Mouse (Mus musculus) CH12.LX (cell line): ENCODE measurements around the gene Rnf185. TPM values are rescaled to one million over a fixed set of nuclear protein-coding genes. Genes with fewer than 3 reads are reported as not detected.

Experiments
- DNase-seq: peaks from one replicate; pipeline ENCODE4 v3.0.0-alpha.2; 2013; ENCODE audit errors: extremely low read depth
- H3K27ac ChIP-seq: 2 replicates; pipeline ENCODE4 v1.5.1; 2012; ENCODE audit warnings: low read depth, mild to moderate bottlenecking, control low read depth, moderate library complexity; ENCODE audit not compliant: insufficient read depth
- H3K27me3 ChIP-seq: replicated peaks from 2 replicates; pipeline ENCODE3; 2012; ENCODE audit warnings: inconsistent platforms
- H3K36me3 ChIP-seq, 2 experiments: replicated peaks in 1 of 2; 2 replicates each; pipeline versions ENCODE3 to v1.6.1; 2012; ENCODE audit warnings: inconsistent platforms in 1 of 2, low read length in 1 of 2, mild to moderate bottlenecking in 1 of 2, mixed read lengths in 1 of 2, moderate library complexity in 1 of 2; ENCODE audit not compliant: control insufficient read depth in 1 of 2, insufficient read depth in 1 of 2
- H3K4me1 ChIP-seq, 2 experiments: 2 replicates each; pipeline ENCODE4 v1.6.1; 2012; ENCODE audit warnings: inconsistent platforms in 1 of 2, moderate library complexity in 1 of 2; ENCODE audit not compliant: insufficient read depth in 2 of 2, control insufficient read depth in 1 of 2
- H3K4me2 ChIP-seq: 2 replicates; pipeline ENCODE4 v1.6.1; 2012; ENCODE audit warnings: low read depth, mild to moderate bottlenecking, control low read depth; ENCODE audit not compliant: poor library complexity, insufficient read depth, severe bottlenecking
- H3K4me3 ChIP-seq, 3 experiments: fragments of 150-350 bp in 1 of 3; sonication (generic) in 1 of 3; replicated peaks in 1 of 3; 2 replicates each; pipeline versions ENCODE3 to v1.5.1; 2011 to 2012; ENCODE audit warnings: low read depth in 2 of 3, low read length in 2 of 3, mild to moderate bottlenecking in 2 of 3, moderate library complexity in 2 of 3, control low read depth in 1 of 3, improper control_type of control experiment in 1 of 3, inconsistent platforms in 1 of 3, mixed read lengths in 1 of 3; ENCODE audit not compliant: poor library complexity in 1 of 3
- H3K79me2 ChIP-seq: replicated peaks from 2 replicates; pipeline ENCODE4 v1.6.1; 2012; ENCODE audit warnings: mild to moderate bottlenecking, moderate library complexity; ENCODE audit not compliant: control insufficient read depth, poor library complexity, insufficient read depth, severe bottlenecking; ENCODE audit errors: extremely low read depth
- H3K9ac ChIP-seq: 2 replicates; pipeline ENCODE4 v1.6.1; 2012; ENCODE audit warnings: low read depth, mild to moderate bottlenecking, control low read depth, moderate library complexity; ENCODE audit not compliant: insufficient read depth
- H3K9me3 ChIP-seq: replicated peaks from 2 replicates; pipeline ENCODE3; 2012; ENCODE audit warnings: low read length, inconsistent platforms, mixed read lengths
- BHLHE40 ChIP-seq: IDR thresholded peaks from 2 replicates; pipeline ENCODE4 v1.6.1; 2011; ENCODE audit warnings: mild to moderate bottlenecking, low read depth, low read length, improper control_type of control experiment
- CHD2 ChIP-seq: IDR thresholded peaks from 2 replicates; pipeline ENCODE4 v1.6.1; 2011; ENCODE audit warnings: low read length, improper control_type of control experiment
- GABPA ChIP-seq: IDR thresholded peaks from 2 replicates; pipeline ENCODE4 v1.6.1; 2012; ENCODE audit warnings: low read depth, low read length, improper control_type of control experiment, inconsistent platforms; ENCODE audit not compliant: insufficient replicate concordance
- JUN ChIP-seq: IDR thresholded peaks from 2 replicates; pipeline ENCODE4 v1.6.1; 2011; ENCODE audit warnings: low read depth, mild to moderate bottlenecking, low read length, improper control_type of control experiment, moderate library complexity; ENCODE audit not compliant: insufficient read depth
- KAT2A ChIP-seq: IDR thresholded peaks from 2 replicates; pipeline ENCODE4 v1.6.1; 2012; ENCODE audit warnings: low read length, improper control_type of control experiment, inconsistent platforms; ENCODE audit not compliant: insufficient replicate concordance
- MAX ChIP-seq: IDR thresholded peaks from 2 replicates; pipeline ENCODE4 v1.6.1; 2011; ENCODE audit warnings: low read length, improper control_type of control experiment
- MAZ ChIP-seq: IDR thresholded peaks from 2 replicates; pipeline ENCODE4 v1.6.1; 2012; ENCODE audit warnings: low read depth, mild to moderate bottlenecking, inconsistent platforms, low read length, improper control_type of control experiment, moderate library complexity
- MEF2A ChIP-seq: IDR thresholded peaks from 2 replicates; pipeline ENCODE4 v1.6.1; 2014; ENCODE audit warnings: low read depth, mild to moderate bottlenecking, inconsistent platforms, low read length, improper control_type of control experiment, borderline replicate concordance
- NRF1 ChIP-seq: IDR thresholded peaks from 2 replicates; pipeline ENCODE4 v1.6.1; 2014; ENCODE audit warnings: low read depth, mild to moderate bottlenecking, inconsistent platforms, low read length, improper control_type of control experiment, moderate library complexity
- POLR2A ChIP-seq: IDR thresholded peaks from 2 replicates; pipeline ENCODE4 v1.6.1; 2011; ENCODE audit warnings: low read depth, mild to moderate bottlenecking, improper control_type of control experiment, low read length
- RAD21 ChIP-seq: IDR thresholded peaks from 2 replicates; pipeline ENCODE4 v1.6.1; 2011; ENCODE audit warnings: low read depth, mild to moderate bottlenecking, low read length, improper control_type of control experiment, moderate library complexity
- SMC3 ChIP-seq: IDR thresholded peaks from 2 replicates; pipeline ENCODE4 v1.6.1; 2011; ENCODE audit warnings: low read depth, low read length, improper control_type of control experiment
- ZNF384 ChIP-seq: IDR thresholded peaks from 2 replicates; pipeline ENCODE4 v1.6.1; 2012; ENCODE audit warnings: low read depth, low read length, improper control_type of control experiment, inconsistent platforms
- dilution Hi-C: fragments of 300-500 bp; cut with MboI; formaldehyde crosslinking; loops from 2 replicates; pipeline ENCODE4 v1.14.3; 2020; ENCODE audit warnings: low sequenced_read_pairs; ENCODE audit not compliant: extremely low pct_unique_long_range_greater_than_20kb, extremely low pct_ligation_motif_present
- in situ Hi-C: fragments of 300-500 bp; cut with MboI; formaldehyde crosslinking; loops from 3 replicates; pipeline ENCODE4 v1.14.3; 2019; ENCODE audit warnings: low sequenced_read_pairs, low pct_ligation_motif_present, low pct_unique_long_range_greater_than_20kb, mixed read lengths
- polyA plus RNA-seq: library from polyadenylated mRNA; unstranded; fragments of >175 nt; gene quantifications from 2 replicates; pipeline ENCODE4 v1.2.1, GENCODE M21; 2012; ENCODE audit warnings: low read depth; ENCODE audit not compliant: insufficient read length
- total RNA-seq, 2 experiments: library from RNA; depleted of rRNA; stranded (reverse); fragments of 300-350 nt in 1 of 2; fragments of >200 nt in 1 of 2; gene quantifications; 2 replicates each; pipeline ENCODE4 v1.2.3; 2012 to 2014

Gene Rnf185
- total and polyA plus RNA-seq, 3 experiments: 15.6 to 26.7 (median 26.4) TPM

GRCm38 (mm10) chr11:3416399-3416798 lies 35.8 kb downstream of the Rnf185 start:
- H3K36me3 ChIP-seq: peaks cover 49 to 68% of the 10 kb centered on the region in 2 experiments
- dilution Hi-C loops: no loop called here

GRCm38 (mm10) chr11:3412111-3412510 lies 40.1 kb downstream of the Rnf185 start:
- in situ Hi-C loops: no loop called here
- Histone ChIP-seq H3K9me3 (peaks cover 3% of the 10 kb centered on the region), H3K27me3 (no peaks in the 10 kb centered on the region), H3K27ac (no peak overlapping the region), H3K4me2 (no peak overlapping the region), H3K4me1 (peaks cover 0 to 11% of the 10 kb centered on the region in 2 experiments; a peak in 2 of 4 replicates), H3K79me2 (peaks cover 18% of the 10 kb centered on the region), H3K36me3 (peaks cover 21 to 35% of the 10 kb centered on the region in 2 experiments)
- TF ChIP-seq NRF1 (no peak), CHD2 (no peak), MAX (no peak), GABPA (no peak), MEF2A (no peak), KAT2A (no peak), ZNF384 (no peak), JUN (no peak), RAD21 (no peak), BHLHE40 (no peak), SMC3 (no peak), MAZ (no peak)
- TF ChIP-seq, all 38 proteins: peak for 0
- DNase-seq: no peak
- dilution Hi-C loops: no loop called here
- no peak overlapping the region for H3K9ac ChIP-seq
- no peak overlapping the region for H3K4me3 ChIP-seq

More at GRCm38 (mm10) chr11:3416399-3416798, 35.8 kb downstream of the Rnf185 start:
- no peak for DNase-seq
- H3K4me3 ChIP-seq: no peak overlapping the region
- peaks cover 3% of the 10 kb centered on the region for H3K9me3 ChIP-seq
- no peak overlapping the region for H3K9ac ChIP-seq
- H3K79me2 ChIP-seq: no peaks in the 10 kb centered on the region
- H3K4me2 ChIP-seq: no peak overlapping the region
- in situ Hi-C loops: no loop called here
- TF ChIP-seq POLR2A (no peak), NRF1 (no peak), KAT2A (no peak)
- H3K27me3 ChIP-seq: no peaks in the 10 kb centered on the region
- no peaks in the 10 kb centered on the region for H3K4me1 ChIP-seq
- H3K27ac ChIP-seq: no peak overlapping the region
